Mouse (Mus musculus): ENCODE measurements around the gene Psg16.

GRCm38 (mm10) chr7:17025505-17025894 lies 48.3 kb upstream of the Psg16 start:
- TF ChIP-seq CTCF (IDR thresholded peaks at IDR 0.05; ENCODE audit: extremely low read depth, insufficient read depth, insufficient read length, insufficient replicate concordance) (no peak), POLR2A (IDR thresholded peaks at IDR 0.05; ENCODE audit: low read depth, low read length) (no peak)

Measured in spleen, adult 2 months (tissue).